ENCODE assay signal across 19 mouse cellular contexts in the genomic region with DNA sequence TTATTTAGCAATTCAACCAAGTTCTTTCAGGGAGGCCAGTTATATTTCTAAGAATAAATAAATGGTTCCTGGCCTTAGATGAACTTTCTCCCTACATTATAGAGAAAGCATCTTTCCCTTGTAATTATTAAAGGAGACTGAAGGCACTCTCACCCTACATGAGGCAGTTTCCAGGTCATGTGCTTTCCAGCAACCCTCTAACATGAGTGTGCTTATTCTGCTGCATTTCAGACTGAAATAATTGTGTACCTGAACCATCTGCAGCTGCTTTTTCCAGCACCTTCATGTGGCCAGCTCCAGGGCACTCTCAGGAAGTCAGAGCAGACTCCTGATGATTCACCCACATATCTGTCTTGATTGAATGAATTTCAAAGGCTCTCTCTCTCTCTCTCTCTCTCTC.
A peak's percentile ranks its signal among the peaks of the same experiment; 100 is the strongest.
DNase-seq lines count a peak whose midpoint lies in the region; ATAC-seq and TF ChIP-seq lines count a peak whose summit lies in the region.
"Had no signal": no experiment of that assay in that cellular context is flagged by ENCODE, and none has a peak within 500 bp of the region (broad histone marks: within the 10 kb centered on the region; RNA-seq: fewer than 3 reads in every experiment).

No protein-coding gene starts in this region.

- no peaks in the 10 kb centered on the region for H3K9me3 ChIP-seq in midbrain, embryonic 13.5 days
- no peaks in the 10 kb centered on the region for H3K9me3 ChIP-seq in midbrain, embryonic 11.5 days (ENCODE audit: control insufficient read depth, low read length)
- no peaks in the 10 kb centered on the region for H3K9me3 ChIP-seq in midbrain, embryonic 14.5 days (ENCODE audit: control insufficient read depth, low read length)
- H3K9me3 ChIP-seq in midbrain, postnatal 0 days (ENCODE audit: low read length), result no peaks in the 10 kb centered on the region
- H3K9me3 ChIP-seq: embryonic facial prominence, embryonic 13.5 days; forebrain, embryonic 13.5 days; G1E; heart, embryonic 13.5 days; hindbrain, embryonic 15.5 days had no signal

- DNase-seq in midbrain, embryonic 11.5 days (ENCODE audit: low spot score, missing footprints), result no peak
- peak; percentile 34 for DNase-seq in midbrain, embryonic 14.5 days
- DNase-seq in midbrain, postnatal 0 days (ENCODE audit: low spot score), result no peak
- DNase-seq in layer of hippocampus, adult 9-10 months (ENCODE audit: low spot score), result no peak
- DNase-seq: adrenal gland, adult 8-10 months; adrenal gland, postnatal 36 days; cerebellum, adult 18-20 months; cerebellum, adult 9-11 months; cerebellum, postnatal 36 days; gastrocnemius, adult 2 months; gastrocnemius, postnatal 25 days; heart, postnatal 36 days had no signal

- H3K9ac ChIP-seq in midbrain, embryonic 13.5 days (replicated peaks), result no peak overlapping the region
- no peak overlapping the region for H3K9ac ChIP-seq in midbrain, embryonic 11.5 days (ENCODE audit: low read length)
- H3K9ac ChIP-seq in midbrain, embryonic 14.5 days (replicated peaks; ENCODE audit: low read length), result no peak overlapping the region
- no peak overlapping the region for H3K9ac ChIP-seq in midbrain, postnatal 0 days (replicated peaks; ENCODE audit: low read length, poor library complexity, severe bottlenecking)
- H3K9ac ChIP-seq: embryonic facial prominence, embryonic 13.5 days; forebrain, embryonic 13.5 days; heart, embryonic 13.5 days; hindbrain, embryonic 15.5 days had no signal

- H3K4me3 ChIP-seq in midbrain, embryonic 13.5 days (replicated peaks), result no peak overlapping the region
- H3K4me3 ChIP-seq in midbrain, embryonic 11.5 days (ENCODE audit: low read depth, low read length), result no peak overlapping the region
- H3K4me3 ChIP-seq in midbrain, embryonic 14.5 days (replicated peaks; ENCODE audit: low read depth, low read length), result no peak overlapping the region
- H3K4me3 ChIP-seq in midbrain, postnatal 0 days (ENCODE audit: low read depth, low read length), result no peak overlapping the region
- H3K4me3 ChIP-seq: embryonic facial prominence, embryonic 13.5 days; forebrain, embryonic 13.5 days; gastrocnemius, adult 2 months; heart, embryonic 13.5 days; hindbrain, embryonic 15.5 days had no signal

- H3K4me1 ChIP-seq in midbrain, embryonic 13.5 days (replicated peaks), result peaks cover 18% of the 10 kb centered on the region
- no peaks in the 10 kb centered on the region; the same call in 1 of the 2 replicates for H3K4me1 ChIP-seq in midbrain, embryonic 11.5 days (ENCODE audit: control insufficient read depth, insufficient read depth, low read length)
- H3K4me1 ChIP-seq in midbrain, embryonic 14.5 days (ENCODE audit: control insufficient read depth, insufficient read depth, low read length), result peaks cover 18% of the 10 kb centered on the region
- 0 out of 2 replicates have a peak, but pooled peaks cover 3% of the 10 kb centered on the region for H3K4me1 ChIP-seq in midbrain, postnatal 0 days (ENCODE audit: insufficient read depth, low read length)
- H3K4me1 ChIP-seq: embryonic facial prominence, embryonic 13.5 days; heart, embryonic 13.5 days had no signal

- no peaks in the 10 kb centered on the region for H3K27me3 ChIP-seq in midbrain, embryonic 13.5 days
- no peaks in the 10 kb centered on the region for H3K27me3 ChIP-seq in midbrain, embryonic 11.5 days (ENCODE audit: control insufficient read depth, insufficient read depth, low read length)
- H3K27me3 ChIP-seq in midbrain, embryonic 14.5 days (ENCODE audit: control insufficient read depth, insufficient read depth, low read length), result no peaks in the 10 kb centered on the region
- no peaks in the 10 kb centered on the region for H3K27me3 ChIP-seq in midbrain, postnatal 0 days (ENCODE audit: insufficient read depth, low read length)
- H3K27me3 ChIP-seq: embryonic facial prominence, embryonic 13.5 days; forebrain, embryonic 13.5 days; heart, embryonic 13.5 days; hindbrain, embryonic 15.5 days had no signal

- H3K4me2 ChIP-seq in midbrain, embryonic 13.5 days (replicated peaks), result no peak overlapping the region
- no peak overlapping the region for H3K4me2 ChIP-seq in midbrain, embryonic 11.5 days
- H3K4me2 ChIP-seq in midbrain, embryonic 14.5 days (ENCODE audit: low read length), result no peak overlapping the region
- no peak overlapping the region for H3K4me2 ChIP-seq in midbrain, postnatal 0 days (ENCODE audit: low read depth, low read length, poor library complexity, severe bottlenecking)
- H3K4me2 ChIP-seq: embryonic facial prominence, embryonic 13.5 days; forebrain, embryonic 13.5 days; heart, embryonic 13.5 days; hindbrain, embryonic 15.5 days had no signal

- H3K27ac ChIP-seq in midbrain, embryonic 13.5 days, result peak overlapping the region; percentile 74
- no peak overlapping the region for H3K27ac ChIP-seq in midbrain, embryonic 11.5 days (ENCODE audit: low read depth, low read length)
- peak overlapping the region; percentile 67 for H3K27ac ChIP-seq in midbrain, embryonic 14.5 days (replicated peaks; ENCODE audit: low read depth, low read length)
- H3K27ac ChIP-seq in midbrain, postnatal 0 days (ENCODE audit: low read depth, low read length), result peak overlapping the region; percentile 32; the same call in 1 of the 2 replicates
- H3K27ac ChIP-seq: embryonic facial prominence, embryonic 13.5 days; forebrain, embryonic 13.5 days; gastrocnemius, adult 2 months; heart, embryonic 13.5 days; hindbrain, embryonic 15.5 days had no signal

- no peaks in the 10 kb centered on the region for H3K36me3 ChIP-seq in midbrain, embryonic 13.5 days
- H3K36me3 ChIP-seq in midbrain, embryonic 11.5 days (ENCODE audit: control insufficient read depth, insufficient read depth, low read length), result no peaks in the 10 kb centered on the region
- H3K36me3 ChIP-seq in midbrain, embryonic 14.5 days (ENCODE audit: control insufficient read depth, insufficient read depth, low read length), result no peaks in the 10 kb centered on the region
- no peaks in the 10 kb centered on the region for H3K36me3 ChIP-seq in midbrain, postnatal 0 days (ENCODE audit: insufficient read depth, low read length)
- H3K36me3 ChIP-seq: embryonic facial prominence, embryonic 13.5 days; G1E; heart, embryonic 13.5 days; hindbrain, embryonic 15.5 days had no signal

- ATAC-seq in midbrain, embryonic 13.5 days, result peak; percentile 63; the same call in 1 of the 2 replicates
- no peak for ATAC-seq in midbrain, embryonic 11.5 days (ENCODE audit: low FRiP score)
- peak; percentile 17; the same call in 1 of the 2 replicates for ATAC-seq in midbrain, embryonic 14.5 days (ENCODE audit: low FRiP score, low TSS enrichment)
- no peak for ATAC-seq in midbrain, postnatal 0 days (ENCODE audit: low FRiP score)
- ATAC-seq in megakaryocyte, adult 5-6 weeks (ENCODE audit: poor library complexity, severe bottlenecking), result no peak

- TF ChIP-seq CTCF in midbrain, postnatal 0 days (IDR thresholded peaks at IDR 0.05), result no peak

Comparison
In these comparisons a context has a peak if more than half of its experiments do, and no peak if none do; other contexts are left out.
1. ATAC-seq: peak in midbrain, embryonic 13.5 days (single experiment) and midbrain, embryonic 14.5 days (single experiment); none in midbrain, embryonic 11.5 days (single experiment), midbrain, postnatal 0 days (single experiment) and megakaryocyte, adult 5-6 weeks (single experiment).